Mouse (Mus musculus): ENCODE measurements around the gene Prdm2.
A peak's percentile ranks its signal among the peaks of the same experiment; 100 is the strongest.

The Prdm2 gene

DNA sequence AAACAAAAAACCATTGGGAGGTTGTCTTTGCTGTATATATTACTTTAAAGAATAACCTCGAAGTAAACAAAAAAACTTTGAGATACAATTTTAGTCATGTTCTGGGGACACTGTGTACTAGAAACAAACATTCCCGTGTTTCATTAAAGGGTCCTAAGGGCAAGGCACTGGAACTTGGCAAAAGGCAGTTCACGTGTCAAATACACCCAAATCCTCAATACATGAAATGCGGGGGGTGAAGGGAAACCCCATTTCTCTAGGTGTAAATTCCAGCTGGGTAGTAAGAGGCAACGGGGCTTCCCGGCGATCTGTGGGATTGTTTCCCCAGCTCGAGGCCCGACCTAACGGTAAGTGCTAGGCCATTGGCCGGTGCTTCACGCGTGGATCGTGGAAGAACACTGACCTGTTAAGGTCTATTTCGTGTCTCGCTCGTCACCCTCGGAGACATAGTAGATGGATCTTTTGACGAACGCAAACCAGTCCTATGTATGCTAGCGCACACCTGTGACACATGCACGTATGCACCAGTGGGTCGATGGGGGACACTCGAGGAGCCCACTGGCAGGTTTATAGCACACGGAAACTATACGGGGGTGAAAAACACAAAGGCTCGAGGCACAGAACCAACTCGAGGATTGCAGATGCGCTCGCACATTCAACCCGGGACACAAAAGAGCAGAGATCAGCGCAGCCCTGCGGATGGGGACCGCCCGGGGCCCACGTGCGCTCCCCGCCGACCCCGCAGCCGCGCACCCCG, 1.0 kb downstream of the Prdm2 start:
- DNase-seq (ENCODE audit: low spot score): no peak

GRCm38 (mm10) chr4:143209997-143210396, 2.8 kb downstream of the Prdm2 start:
- DNase-seq (ENCODE audit: low spot score): no peak

DNA sequence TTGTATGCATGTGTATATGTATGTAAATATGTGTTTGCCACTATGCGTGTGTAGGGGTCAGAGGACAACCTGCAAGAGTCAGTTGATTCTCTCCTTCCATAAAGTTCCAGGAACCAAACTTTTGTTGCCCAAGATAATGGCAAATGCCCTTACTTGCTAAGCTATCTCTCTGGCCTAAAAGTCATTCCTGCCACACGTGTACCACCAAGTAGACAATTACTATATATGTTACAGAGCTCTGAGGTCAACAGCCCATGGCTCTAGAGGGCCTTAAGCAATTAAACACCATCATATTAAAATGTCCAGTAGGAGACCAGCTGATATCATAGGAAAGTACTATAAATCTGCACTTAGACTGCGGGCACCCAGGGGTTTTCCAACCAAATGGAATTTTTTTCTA, 10.1 kb downstream of the Prdm2 start:
- no peak for DNase-seq (ENCODE audit: low spot score)

DNA sequence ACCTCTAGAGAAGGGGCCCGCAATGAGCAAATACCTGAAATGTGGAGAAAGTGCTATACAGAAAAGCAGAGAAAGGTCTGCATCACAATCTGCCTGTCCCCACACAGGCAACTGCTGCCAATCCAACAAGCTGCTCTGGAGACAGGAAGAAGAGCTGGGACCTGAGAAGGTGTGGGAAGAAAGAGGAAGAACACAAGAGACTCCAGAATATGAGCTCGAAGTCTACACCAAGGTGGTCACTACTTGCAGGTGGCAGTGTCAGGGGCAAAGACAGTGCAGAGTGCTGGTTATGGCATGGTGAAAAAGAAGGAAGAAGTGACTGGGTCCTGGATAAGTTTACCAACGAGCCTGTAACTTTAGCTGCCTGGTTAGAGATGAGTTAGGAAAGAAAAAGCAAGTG, 14.4 kb downstream of the Prdm2 start:
- DNase-seq (ENCODE audit: low spot score): no peak

DNA sequence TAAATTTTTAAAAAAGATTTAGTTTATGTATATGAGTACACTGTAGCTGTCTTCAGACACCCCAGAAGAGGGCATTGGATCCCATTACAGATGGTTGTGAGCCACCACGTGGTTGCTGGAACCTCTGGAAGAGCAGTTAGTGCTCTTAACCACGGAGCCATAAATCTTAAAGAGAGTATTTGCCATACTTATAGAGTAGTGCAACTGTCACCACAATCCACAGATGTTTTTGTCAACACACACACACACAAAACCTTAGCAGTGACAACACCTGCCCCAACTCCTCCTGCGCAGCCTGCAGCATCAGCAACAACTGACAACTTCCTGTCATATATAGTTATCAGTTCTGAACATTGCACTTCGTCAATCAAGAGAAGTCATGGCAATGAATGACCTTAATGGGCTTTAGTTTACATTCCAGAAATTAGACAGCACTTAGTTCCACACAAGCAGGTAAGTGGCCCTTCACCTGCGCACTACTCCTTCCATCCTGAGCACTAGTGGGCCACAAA, 14.9 kb downstream of the Prdm2 start:
- DNase-seq (ENCODE audit: low spot score): no peak

GRCm38 (mm10) chr4:143194328-143194727, 18.5 kb downstream of the Prdm2 start:
- no peak for DNase-seq (ENCODE audit: low spot score)

- no peak for DNase-seq (ENCODE audit: low spot score)
Measured at GRCm38 (mm10) chr4:143193164-143193563, 19.6 kb downstream of the Prdm2 start.

DNA sequence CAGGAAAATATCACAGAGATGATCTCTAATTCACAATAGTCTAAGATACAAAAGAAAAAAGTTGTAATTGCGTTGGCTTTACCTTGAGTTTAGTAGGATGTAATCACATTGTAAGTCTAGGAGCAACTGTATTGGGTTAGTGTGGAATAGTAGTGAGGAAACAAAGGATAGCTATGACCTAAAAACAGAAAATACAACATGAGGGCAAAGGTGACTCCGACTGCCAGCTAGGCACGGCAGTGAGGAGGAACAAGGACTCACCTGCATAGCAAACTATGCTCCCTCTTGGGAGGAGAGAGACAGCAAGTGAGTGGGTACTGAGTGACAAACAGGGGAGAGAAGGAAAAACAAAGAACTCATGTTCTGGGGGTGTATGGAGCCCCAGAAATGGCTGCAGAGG, 21.0 kb downstream of the Prdm2 start:
- DNase-seq (ENCODE audit: low spot score): no peak

DNA sequence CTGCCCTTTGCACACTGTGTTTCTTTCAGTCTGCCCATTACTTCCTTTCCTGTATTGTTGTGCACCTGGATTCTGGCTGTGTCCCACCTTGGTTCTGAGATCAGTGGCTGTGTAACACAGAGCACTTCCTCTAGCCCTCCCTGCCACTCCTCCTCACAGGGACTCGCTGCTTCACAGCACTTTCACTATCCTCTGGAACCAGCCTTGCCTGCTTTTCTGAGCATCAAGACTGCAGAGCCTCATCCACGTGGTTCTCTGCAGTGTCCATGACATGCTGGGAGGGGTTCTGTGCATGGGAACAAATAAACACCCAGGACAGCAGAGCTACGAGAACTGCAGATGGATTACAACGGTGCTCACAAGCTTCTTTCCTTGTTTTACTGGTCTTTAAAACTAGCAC, 22.1 kb downstream of the Prdm2 start:
- no peak for DNase-seq (ENCODE audit: low spot score)

GRCm38 (mm10) chr4:143188571-143189191, 24.1 kb downstream of the Prdm2 start:
- no peak for DNase-seq (ENCODE audit: low spot score)

DNA sequence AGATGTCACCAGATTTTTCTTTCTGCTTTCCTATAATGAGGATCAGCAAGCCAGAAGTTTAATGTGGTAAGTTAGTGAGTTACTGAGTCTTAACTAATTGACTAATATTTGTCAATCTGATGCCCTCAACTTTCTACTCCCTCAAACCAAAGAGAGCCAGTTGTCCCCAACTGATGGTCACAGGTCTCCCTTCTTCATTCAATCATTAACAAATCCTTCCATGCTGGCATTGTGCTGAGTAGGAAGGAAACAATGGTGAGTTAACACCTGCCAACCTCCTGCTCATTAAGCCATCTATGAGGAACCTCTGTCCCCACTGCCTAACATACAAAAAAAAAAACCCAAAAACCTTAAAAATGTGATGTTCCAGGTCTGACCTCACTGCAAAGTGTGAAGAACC, 26.7 kb downstream of the Prdm2 start:
- DNase-seq (ENCODE audit: low spot score): no peak

DNA sequence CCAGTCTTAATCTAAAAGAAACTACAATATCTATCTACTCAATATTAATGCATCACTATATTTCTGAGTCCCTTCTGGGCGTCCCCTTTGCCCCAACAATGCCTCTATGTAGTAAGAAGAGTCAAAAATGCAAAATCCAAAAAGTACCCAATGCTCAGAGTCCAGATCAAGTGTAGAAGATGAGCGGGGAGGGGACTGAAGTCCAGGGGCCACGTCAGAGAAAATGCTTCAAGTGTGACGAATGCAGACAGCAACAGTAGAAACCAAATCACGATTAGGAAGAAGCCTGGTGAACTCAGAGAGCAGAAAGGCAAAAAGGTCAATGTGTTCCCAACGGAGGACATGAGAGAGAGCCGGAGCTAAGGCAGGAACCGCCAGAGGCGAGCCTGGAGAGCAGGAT, 27.3 kb downstream of the Prdm2 start:
- DNase-seq (ENCODE audit: low spot score): no peak

GRCm38 (mm10) chr4:143183141-143183540, 29.7 kb downstream of the Prdm2 start:
- DNase-seq (ENCODE audit: low spot score): peak; percentile 65

DNA sequence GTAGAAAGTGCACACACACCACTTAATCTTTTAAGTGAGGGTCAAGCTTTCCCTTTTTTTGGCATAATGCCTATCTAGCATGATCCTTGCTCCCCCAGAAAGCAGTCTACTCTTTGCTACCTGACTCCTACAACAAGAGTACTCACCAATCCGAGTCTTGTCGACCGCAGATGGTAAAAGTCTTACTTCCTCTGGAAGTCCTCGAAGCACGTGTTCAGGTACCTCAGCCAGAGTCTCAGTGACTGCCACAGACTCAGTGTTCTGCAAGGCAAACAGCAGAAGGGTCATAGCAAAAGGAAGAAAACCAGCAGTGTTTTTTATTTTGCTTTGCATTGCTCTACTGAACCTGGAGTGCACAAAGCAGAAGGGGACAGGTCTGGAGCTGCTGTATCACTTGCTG, 32.1 kb downstream of the Prdm2 start:
- DNase-seq (ENCODE audit: low spot score): no peak

DNA sequence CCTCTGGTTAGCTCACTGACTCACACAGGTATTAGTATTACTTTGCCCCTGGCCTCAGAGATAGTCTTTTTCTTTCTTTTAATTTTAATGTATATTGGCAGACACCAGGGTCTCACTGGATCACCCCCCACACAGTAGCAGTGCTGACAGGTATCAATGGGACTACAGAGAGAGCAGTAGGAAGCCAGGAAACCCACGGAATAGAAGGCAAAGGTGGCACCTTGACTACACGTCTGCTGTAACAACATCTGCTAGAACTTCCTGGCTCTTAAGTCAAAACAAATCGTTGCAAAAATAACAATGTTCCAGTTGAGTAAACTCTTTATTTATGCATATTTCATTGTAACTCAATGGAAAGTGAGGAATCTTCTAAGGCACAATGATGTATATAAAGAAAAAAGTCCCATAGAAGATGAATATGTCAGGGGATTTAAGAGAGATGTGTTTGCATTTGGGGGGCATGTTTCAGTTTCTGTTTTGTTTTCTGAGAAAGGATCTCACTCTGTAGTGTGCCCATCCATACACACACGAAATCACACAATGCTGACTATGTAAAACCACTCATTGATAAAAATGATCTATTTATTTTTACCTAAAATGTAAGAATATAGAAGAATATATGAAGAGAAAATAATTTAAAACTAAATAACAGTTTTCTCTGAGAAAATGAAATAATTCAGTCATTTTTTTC, 41.0 kb downstream of the Prdm2 start:
- no peak for DNase-seq (ENCODE audit: low spot score)

DNA sequence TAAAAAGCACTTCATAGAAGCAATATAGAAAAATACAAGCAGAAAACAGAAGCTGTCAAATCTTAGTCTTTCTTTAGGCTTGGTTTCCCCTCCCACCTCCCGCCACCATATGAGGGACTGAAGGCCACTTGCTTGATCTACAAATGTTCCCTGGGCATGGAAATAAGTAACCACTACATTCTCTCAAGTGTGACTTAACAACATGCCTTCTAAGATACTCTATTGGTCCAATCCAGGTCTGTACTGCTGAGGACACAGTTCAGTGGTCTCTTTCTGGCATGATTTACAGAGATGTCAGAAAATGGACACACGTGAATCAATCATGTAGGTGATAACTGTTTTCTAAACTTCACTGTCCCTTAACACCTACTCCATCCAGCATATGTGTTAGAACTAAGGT, 42.5 kb downstream of the Prdm2 start:
- no peak for DNase-seq (ENCODE audit: low spot score)

- no peak for DNase-seq (ENCODE audit: low spot score)
Measured at GRCm38 (mm10) chr4:143168093-143168492, 44.7 kb downstream of the Prdm2 start.

- DNase-seq (ENCODE audit: low spot score): peak; percentile 98
Measured at GRCm38 (mm10) chr4:143161619-143162479, 50.9 kb downstream of the Prdm2 start.

DNA sequence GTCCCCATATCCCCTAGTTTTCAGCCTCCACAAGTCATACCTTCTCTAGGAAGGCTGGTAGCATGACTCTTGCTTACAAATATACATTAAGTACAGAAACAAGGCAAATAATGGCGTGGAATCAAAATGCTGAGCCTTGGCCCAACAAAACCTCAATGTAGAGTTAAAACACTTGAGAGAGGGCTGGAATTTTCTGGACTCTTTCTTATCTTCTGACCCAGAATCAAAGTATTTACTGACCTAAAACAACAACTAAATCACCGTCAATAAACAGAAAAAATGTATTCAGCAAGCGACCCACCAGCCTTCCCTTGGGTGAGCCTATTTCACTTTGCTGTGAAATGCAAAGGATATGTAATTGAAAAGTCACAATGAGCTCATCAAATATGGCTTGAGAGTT, 52.0 kb downstream of the Prdm2 start:
- no peak for DNase-seq (ENCODE audit: low spot score)

DNA sequence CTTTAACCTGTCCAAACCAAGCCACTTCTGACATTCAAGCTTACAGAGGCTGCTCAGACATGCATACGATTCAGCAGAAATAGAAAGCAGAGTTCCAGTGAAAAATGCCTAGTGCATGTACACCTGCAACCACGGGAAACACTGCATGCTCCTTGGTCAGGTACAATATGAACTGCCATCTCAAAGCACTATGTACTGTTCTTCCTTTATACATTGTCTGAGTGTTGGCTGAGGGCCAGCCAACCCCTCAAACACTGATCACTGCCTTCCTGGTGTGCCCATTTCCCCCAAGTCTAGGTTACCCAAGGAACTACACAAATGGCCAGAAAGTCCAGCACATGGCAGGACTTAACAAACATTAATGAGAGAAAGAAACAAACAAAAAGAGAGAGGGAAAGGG, 53.5 kb downstream of the Prdm2 start:
- no peak for DNase-seq (ENCODE audit: low spot score)

DNA sequence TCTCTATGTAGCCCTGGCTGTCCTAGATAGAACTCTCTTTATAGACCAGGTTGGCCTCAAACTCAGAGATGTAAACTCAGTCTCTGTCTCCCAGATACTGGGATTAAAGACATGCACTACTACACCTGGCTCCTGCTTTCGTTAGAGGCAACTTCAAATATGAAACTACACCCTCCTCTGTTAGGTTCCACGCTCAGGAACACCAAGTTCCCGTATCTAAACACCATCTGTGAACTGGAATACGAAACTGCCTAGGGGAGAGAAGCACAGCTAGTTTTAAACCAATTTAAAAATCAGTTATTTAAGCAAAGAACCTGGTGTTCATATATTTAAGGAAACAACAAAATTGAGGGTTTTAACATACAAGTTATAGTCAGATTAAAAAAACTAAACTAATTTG, 56.9 kb downstream of the Prdm2 start:
- no peak for DNase-seq (ENCODE audit: low spot score)

- no peak for DNase-seq (ENCODE audit: low spot score)
Measured at GRCm38 (mm10) chr4:143155036-143155435, 57.8 kb downstream of the Prdm2 start.

Data from left cerebral cortex, adult 11 months (tissue).